Mouse (Mus musculus): ENCODE data around the gene P2ry14.

- TF ChIP-seq CTCF (IDR thresholded peaks at IDR 0.05; ENCODE audit: borderline replicate concordance, insufficient read depth, low read length) = no peak
- no peak for TF ChIP-seq POLR2A (IDR thresholded peaks at IDR 0.05; ENCODE audit: low read depth, low read length)
These were observed 44.0 kb upstream of the P2ry14 start for GRCm38 (mm10) chr3:59197329-59197948.
